Mouse (Mus musculus) ovary, adult 10 weeks (tissue): ENCODE results near the gene Syncrip. TPM values are rescaled to one million over a fixed set of nuclear protein-coding genes. Genes with fewer than 3 reads are reported as not detected.

Source experiments
- polyA plus RNA-seq: library from polyadenylated mRNA; stranded (reverse); fragments of 350-450 nt; fragmentation: Illumina TruSeq; extraction: RNeasy Lipid Tissue Mini Kit (QIAGEN cat#74804); gene quantifications from one replicate; pipeline ENCODE4 v1.2.3, GENCODE M21; 2014

Gene Syncrip
- 521 TPM for polyA plus RNA-seq

DNA sequence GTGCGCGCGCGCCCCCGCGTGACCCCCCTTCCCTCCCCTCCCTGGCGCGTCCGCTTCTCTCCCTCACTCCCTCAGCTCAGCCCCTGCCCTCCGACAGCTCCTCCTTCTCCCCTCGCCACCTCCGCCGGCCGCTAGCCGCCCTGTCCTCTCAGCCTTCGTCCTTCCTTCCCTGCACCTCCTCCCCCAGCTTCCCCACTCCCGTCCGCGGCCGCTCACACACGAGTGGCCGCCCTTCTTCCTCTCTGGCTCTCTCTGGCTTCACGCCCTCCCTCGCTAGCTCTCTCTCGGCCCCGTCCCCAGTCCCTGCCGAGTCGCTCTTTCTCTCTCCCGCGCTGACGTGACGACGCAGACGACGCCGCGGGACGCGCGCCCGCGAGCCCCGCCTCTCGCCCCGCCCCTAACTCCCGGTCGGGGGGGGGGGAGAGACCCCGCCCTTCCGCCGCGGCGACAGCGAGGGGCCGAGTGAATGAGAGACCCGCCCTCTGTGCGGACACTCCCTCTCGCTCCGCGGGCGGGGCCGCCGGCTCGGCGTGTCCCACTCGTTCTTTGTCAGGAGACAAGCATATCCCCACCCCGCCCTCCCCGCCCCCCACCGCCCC, at the start of gene Syncrip:
Gene Syncrip, minus strand, starts transcription at position 345 of the 599 bp plus-strand sequence.

DNA sequence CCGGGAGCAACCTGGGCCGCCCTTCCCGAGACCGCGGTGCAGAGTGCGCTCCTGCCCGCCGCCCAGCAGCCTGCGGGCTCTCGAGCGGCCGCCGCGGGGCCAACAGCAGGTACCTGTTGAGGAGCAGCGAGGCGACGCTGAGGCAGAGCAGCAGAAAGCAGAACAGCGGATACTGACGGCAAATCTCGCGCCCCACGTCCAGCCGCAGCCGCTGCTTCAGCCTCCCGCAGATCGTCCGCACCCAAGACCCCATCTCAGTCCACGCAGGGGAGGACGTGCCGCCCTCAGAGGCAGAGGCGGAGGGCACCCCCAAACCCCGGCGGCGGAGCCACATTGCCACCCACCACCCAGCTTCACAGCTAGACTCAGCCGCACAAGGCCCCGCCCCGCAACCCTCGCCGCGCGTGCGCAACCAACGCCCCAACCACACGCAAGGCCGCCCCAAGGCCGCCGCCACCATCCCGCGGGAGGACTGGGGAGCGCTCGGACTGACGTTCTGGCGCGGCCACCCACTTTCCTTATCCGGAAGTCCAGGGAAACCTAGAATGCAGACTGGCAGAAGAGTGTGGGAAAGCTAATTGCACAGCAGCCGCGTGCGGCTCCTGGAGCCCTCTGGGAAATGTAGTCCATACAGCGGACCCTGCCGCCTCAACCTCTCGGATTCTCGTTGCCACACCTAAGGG, 43.7 kb downstream of the Syncrip start, which contains the start of gene Snx14:
Gene Snx14, minus strand, starts transcription at position 404 of the 683 bp plus-strand sequence.

Other genes with a start within 250 kb of the Syncrip start
- 6.0 TPM for gene Nt5e, start 155.4 kb downstream of the Syncrip start, polyA plus RNA-seq
- gene Snx14, start 43.6 kb downstream of the Syncrip start, polyA plus RNA-seq, result 62.9 TPM
- gene Gm20537, start 26.0 kb downstream of the Syncrip start, polyA plus RNA-seq, result 7.9 TPM
- 22.6 TPM for gene Zfp949, start 65.4 kb upstream of the Syncrip start, polyA plus RNA-seq
- not detected for gene Trim43a, start 98.3 kb upstream of the Syncrip start, polyA plus RNA-seq
- gene Mthfsl, start 237.7 kb upstream of the Syncrip start, polyA plus RNA-seq, result 29.0 TPM
- gene Bcl2a1d, start 249.3 kb upstream of the Syncrip start, polyA plus RNA-seq, result 8.5 TPM